In genomic region chr11:69605726-69606490, GRCm38 (mm10) we compare ENCODE assay signal across 8 mouse cellular contexts. TPM values are rescaled to one million over a fixed set of nuclear protein-coding genes. Genes with fewer than 3 reads are reported as not detected.
DNase-seq lines count a peak whose midpoint lies in the region; ATAC-seq lines count a peak whose summit lies in the region.

Atp1b2 (minus strand) TSS chr11:69605942.

- peak within 1 kb of the TSS; percentile 52 for H3K9ac ChIP-seq in hindbrain, embryonic 11.5 days (ENCODE audit: low read depth, low read length)

- no peaks in the 10 kb centered on the region for H3K36me3 ChIP-seq in hindbrain, embryonic 11.5 days (ENCODE audit: control insufficient read depth, insufficient read depth, low read length)

- peaks cover 5% of the 10 kb centered on the region; the same call in 1 of the 2 replicates for H3K27me3 ChIP-seq in hindbrain, embryonic 11.5 days (ENCODE audit: control insufficient read depth, insufficient read depth, low read length)

- 4% methylated on average over 32 of the region's 32 CpGs for WGBS in hindbrain, embryonic 11.5 days

- peak within 1 kb of the TSS; percentile 60 for H3K4me3 ChIP-seq in hindbrain, embryonic 11.5 days (ENCODE audit: low read depth, low read length)

- peaks cover 4% of the 10 kb centered on the region; the same call in 1 of the 2 replicates for H3K4me1 ChIP-seq in hindbrain, embryonic 11.5 days (replicated peaks; ENCODE audit: control insufficient read depth, insufficient read depth, low read length)

- peak within 1 kb of the TSS; percentile 100 for H3K4me2 ChIP-seq in hindbrain, embryonic 11.5 days (replicated peaks; ENCODE audit: low read depth, low read length)

- peak; percentile 54 for DNase-seq in NIH3T3 (ENCODE audit: low read depth)
- peak; percentile 95 for DNase-seq in cerebellum, adult 9-11 months
- DNase-seq in frontal cortex, postnatal 10 days (ENCODE audit: low spot score in 2 of 2), result peak; percentile 76 to 83
- peak; percentile 80 for DNase-seq in hindbrain, embryonic 11.5 days (ENCODE audit: low spot score)
- peak; percentile 85 for DNase-seq in layer of hippocampus, postnatal 36 days
- DNase-seq in lung, postnatal 4 days, result peak; percentile 73 to 76
- peak; percentile 83 for DNase-seq in right cerebral cortex, adult 18-20 months
- DNase-seq in urinary bladder, adult 2 months (ENCODE audit: low spot score), result peak; percentile 54

- ATAC-seq in hindbrain, embryonic 11.5 days (ENCODE audit: low FRiP score), result peak; percentile 89

- H3K27ac ChIP-seq in hindbrain, embryonic 11.5 days (ENCODE audit: low read depth, low read length), result no peak within 1 kb of the TSS

- no peaks in the 10 kb centered on the region for H3K9me3 ChIP-seq in hindbrain, embryonic 11.5 days (ENCODE audit: control insufficient read depth, low read length)

RNA-seq across cellular contexts. Expression of gene Atp1b2, which starts in this region (rescaled TPM):
- polyA plus RNA-seq in hindbrain, embryonic 11.5 days (2014; fragmentation: Nextera tagmentation; extraction: Ambion mirVana), result 11.7 and 13.1 TPM in 2 replicates
- total RNA-seq in layer of hippocampus, postnatal 36 days (2021), result 100 to 1,000 TPM; 400 to 418 TPM
- polyA plus RNA-seq in urinary bladder, adult 2 months (2012; rRNA removed), result 23.5 and 46.2 TPM in 2 replicates
